ENCODE assay signal across 10 mouse cellular contexts in genomic region chr19:45312713-45313365, GRCm38 (mm10). TPM values are rescaled to one million over a fixed set of nuclear protein-coding genes. Genes with fewer than 3 reads are reported as not detected.
DNase-seq lines count a peak whose midpoint lies in the region; ATAC-seq and TF ChIP-seq lines count a peak whose summit lies in the region.
"Had no signal": no experiment of that assay in that cellular context is flagged by ENCODE, and none has a peak within 500 bp of the region (broad histone marks: within the 10 kb centered on the region; RNA-seq: fewer than 3 reads in every experiment).

No protein-coding gene starts in this region.

- TF ChIP-seq CTCF in kidney, postnatal 0 days (IDR thresholded peaks at IDR 0.05; ENCODE audit: low read depth) = no peak
- TF ChIP-seq CTCF in lung, postnatal 0 days (IDR thresholded peaks at IDR 0.05) = no peak

- H3K4me2 ChIP-seq in kidney, postnatal 0 days (ENCODE audit: low read length) = no peak overlapping the region
- no peak overlapping the region for H3K4me2 ChIP-seq in forebrain, embryonic 13.5 days
- H3K4me2 ChIP-seq in limb, embryonic 12.5 days = no peak overlapping the region
- no peak overlapping the region for H3K4me2 ChIP-seq in lung, postnatal 0 days (replicated peaks; ENCODE audit: low read depth, low read length)
- H3K4me2 ChIP-seq in heart, embryonic 11.5 days = no peak overlapping the region

- H3K4me1 ChIP-seq in kidney, postnatal 0 days (replicated peaks; ENCODE audit: insufficient read depth, low read length) = peaks cover 13% of the 10 kb centered on the region; the same call in 1 of the 2 replicates
- peaks cover 44% of the 10 kb centered on the region for H3K4me1 ChIP-seq in forebrain, embryonic 13.5 days
- H3K4me1 ChIP-seq in limb, embryonic 12.5 days (replicated peaks) = peaks cover 37% of the 10 kb centered on the region
- peaks cover 4% of the 10 kb centered on the region; the same call in 1 of the 2 replicates for H3K4me1 ChIP-seq in lung, postnatal 0 days (ENCODE audit: insufficient read depth, low read depth, low read length)
- peaks cover 17% of the 10 kb centered on the region; the same call in 1 of the 2 replicates for H3K4me1 ChIP-seq in heart, embryonic 11.5 days (ENCODE audit: control insufficient read depth, insufficient read depth, low read length)

- WGBS in kidney, postnatal 0 days = 20% methylated on average over 6 of the region's 6 CpGs
- 12% methylated on average over 6 of the region's 6 CpGs for WGBS in forebrain, embryonic 13.5 days
- WGBS in limb, embryonic 12.5 days = 21% methylated on average over 6 of the region's 6 CpGs
- 36% methylated on average over 6 of the region's 6 CpGs for WGBS in lung, postnatal 0 days
- WGBS in heart, embryonic 11.5 days (ENCODE audit: insufficient replicate concordance) = 31% methylated on average over 6 of the region's 6 CpGs

- H3K4me3 ChIP-seq in kidney, postnatal 0 days (replicated peaks; ENCODE audit: low read depth, low read length) = no peak overlapping the region
- H3K4me3 ChIP-seq in forebrain, embryonic 13.5 days = no peak overlapping the region
- H3K4me3 ChIP-seq in limb, embryonic 12.5 days (replicated peaks) = no peak overlapping the region
- no peak overlapping the region for H3K4me3 ChIP-seq in lung, postnatal 0 days (ENCODE audit: low read depth, low read length)
- H3K4me3 ChIP-seq in heart, embryonic 11.5 days (ENCODE audit: low read depth, low read length) = no peak overlapping the region

- DNase-seq in kidney, postnatal 0 days (ENCODE audit: low spot score) = peak; percentile 79
- DNase-seq in kidney, postnatal 14 days = no peak
- DNase-seq in retina, postnatal 1 day = peak; percentile 84
- no peak for DNase-seq in lung, postnatal 0 days (ENCODE audit: low spot score)
- DNase-seq in adrenal gland, adult 2 months = no peak
- DNase-seq: heart, postnatal 14 days; lung, postnatal 36 days had no signal

- peak overlapping the region; percentile 36; the same call in 1 of the 2 replicates for H3K27ac ChIP-seq in kidney, postnatal 0 days
- H3K27ac ChIP-seq in forebrain, embryonic 13.5 days = peak overlapping the region; percentile 88
- H3K27ac ChIP-seq in limb, embryonic 12.5 days = peak overlapping the region; percentile 31; the same call in 1 of the 2 replicates
- H3K27ac ChIP-seq in lung, postnatal 0 days (ENCODE audit: low read length) = no peak overlapping the region
- H3K27ac ChIP-seq in heart, embryonic 11.5 days (ENCODE audit: low read depth, low read length) = no peak overlapping the region

- H3K9ac ChIP-seq in kidney, postnatal 0 days (ENCODE audit: low read depth, low read length) = no peak overlapping the region
- no peak overlapping the region for H3K9ac ChIP-seq in forebrain, embryonic 13.5 days
- no peak overlapping the region for H3K9ac ChIP-seq in limb, embryonic 12.5 days (replicated peaks)
- H3K9ac ChIP-seq in lung, postnatal 0 days (replicated peaks; ENCODE audit: low read depth) = no peak overlapping the region
- no peak overlapping the region for H3K9ac ChIP-seq in heart, embryonic 11.5 days (ENCODE audit: low read depth, low read length)

- H3K27me3 ChIP-seq in kidney, postnatal 0 days (ENCODE audit: insufficient read depth, low read length) = no peaks in the 10 kb centered on the region
- peaks cover 11% of the 10 kb centered on the region for H3K27me3 ChIP-seq in forebrain, embryonic 13.5 days
- H3K27me3 ChIP-seq in limb, embryonic 12.5 days = peaks cover 35% of the 10 kb centered on the region
- H3K27me3 ChIP-seq in lung, postnatal 0 days (replicated peaks; ENCODE audit: insufficient read depth, low read length) = no peaks in the 10 kb centered on the region
- no peaks in the 10 kb centered on the region for H3K27me3 ChIP-seq in heart, embryonic 11.5 days (ENCODE audit: control insufficient read depth, insufficient read depth, low read length)

- 0 out of 2 replicates have a peak, but pooled peaks have one; percentile 19 for ATAC-seq in kidney, postnatal 0 days (replicated peaks; ENCODE audit: low FRiP score, low read depth)
- ATAC-seq in forebrain, embryonic 13.5 days = peak; percentile 14; the same call in 1 of the 2 replicates
- ATAC-seq in limb, embryonic 12.5 days (ENCODE audit: insufficient number of reproducible peaks, insufficient read depth, low FRiP score, low TSS enrichment, low read depth) = peak; percentile 26; the same call in 1 of the 2 replicates
- no peak for ATAC-seq in lung, postnatal 0 days
- no peak for ATAC-seq in heart, embryonic 11.5 days (replicated peaks; ENCODE audit: insufficient number of reproducible peaks, low FRiP score, low TSS enrichment)

- no peaks in the 10 kb centered on the region for H3K36me3 ChIP-seq in kidney, postnatal 0 days (ENCODE audit: insufficient read depth, low read length)
- H3K36me3 ChIP-seq in forebrain, embryonic 13.5 days (ENCODE audit: poor library complexity, severe bottlenecking) = no peaks in the 10 kb centered on the region
- no peaks in the 10 kb centered on the region for H3K36me3 ChIP-seq in limb, embryonic 12.5 days
- H3K36me3 ChIP-seq in lung, postnatal 0 days (ENCODE audit: insufficient read depth, low read length) = no peaks in the 10 kb centered on the region
- H3K36me3 ChIP-seq in heart, embryonic 11.5 days (ENCODE audit: control insufficient read depth, insufficient read depth, low read length) = no peaks in the 10 kb centered on the region

- no peaks in the 10 kb centered on the region for H3K9me3 ChIP-seq in kidney, postnatal 0 days (replicated peaks; ENCODE audit: low read length)
- no peaks in the 10 kb centered on the region for H3K9me3 ChIP-seq in forebrain, embryonic 13.5 days (replicated peaks)
- no peaks in the 10 kb centered on the region for H3K9me3 ChIP-seq in limb, embryonic 12.5 days
- no peaks in the 10 kb centered on the region for H3K9me3 ChIP-seq in lung, postnatal 0 days (ENCODE audit: low read length)
- H3K9me3 ChIP-seq in heart, embryonic 11.5 days (replicated peaks; ENCODE audit: control insufficient read depth, low read length) = no peaks in the 10 kb centered on the region

- no peak for TF ChIP-seq EP300 in lung, postnatal 0 days (IDR thresholded peaks at IDR 0.05)

RNA-seq across cellular contexts. Expression of gene Btrc, which starts 50.7 kb away (rescaled TPM):
- polyA plus RNA-seq in kidney, postnatal 0 days (2015; fragmentation: Nextera tagmentation; extraction: Ambion mirVana) = 29.5 and 33.8 TPM in 2 replicates
- 51.4 and 54.9 TPM in 2 replicates for polyA plus RNA-seq in forebrain, embryonic 13.5 days (2015; fragmentation: Nextera tagmentation; extraction: Ambion mirVana)
- polyA plus RNA-seq in limb, embryonic 12.5 days (2016; fragmentation: Nextera tagmentation; extraction: Ambion mirVana) = 55.7 and 56.9 TPM in 2 replicates
- 20.7 and 25.6 TPM in 2 replicates for polyA plus RNA-seq in lung, postnatal 0 days (2015; fragmentation: Nextera tagmentation; extraction: Ambion mirVana)
- polyA plus RNA-seq in heart, embryonic 11.5 days (2014; fragmentation: Nextera tagmentation; extraction: Ambion mirVana) = 46.0 and 49.3 TPM in 2 replicates
- total RNA-seq in adrenal gland, adult 2 months (2021) = 10 to 100 TPM; 31.7 to 34.8 TPM
- polyA plus RNA-seq in adrenal gland, adult 2 months (2012; rRNA removed) = 7.8 and 10.5 TPM in 2 replicates

Comparison
In these comparisons a context has a peak if more than half of its experiments do, and no peak if none do; other contexts are left out.
1. DNase-seq: peak in kidney, postnatal 0 days (single experiment) and retina, postnatal 1 day (single experiment); none in kidney, postnatal 14 days (single experiment), lung, postnatal 0 days (single experiment) and adrenal gland, adult 2 months (single experiment).
2. ATAC-seq: peak in kidney, postnatal 0 days (single experiment), forebrain, embryonic 13.5 days (single experiment) and limb, embryonic 12.5 days (single experiment); none in lung, postnatal 0 days (single experiment) and heart, embryonic 11.5 days (single experiment).
3. H3K27ac ChIP-seq: peak in kidney, postnatal 0 days (single experiment), forebrain, embryonic 13.5 days (single experiment) and limb, embryonic 12.5 days (single experiment); none in lung, postnatal 0 days (single experiment) and heart, embryonic 11.5 days (single experiment).